Mouse (Mus musculus) small intestine, adult 2 months (tissue): ENCODE data around the gene Rtn4r. TPM values are rescaled to one million over a fixed set of nuclear protein-coding genes. Genes with fewer than 3 reads are reported as not detected.

Experiments used
- H3K27ac ChIP-seq: fragments of 200-500 bp; 2 replicates; pipeline ENCODE4 v1.5.1; 2012; ENCODE audit warnings: low read depth, low read length, control low read depth, inconsistent platforms; ENCODE audit not compliant: insufficient read depth
- H3K27me3 ChIP-seq: fragments of 200-500 bp; 2 replicates; pipeline ENCODE4 v1.6.1; 2012; ENCODE audit warnings: mild to moderate bottlenecking, moderate library complexity, low read length, inconsistent platforms; ENCODE audit not compliant: control insufficient read depth, insufficient read depth
- H3K36me3 ChIP-seq: fragments of 200-500 bp; 2 replicates; pipeline ENCODE4 v1.6.1; 2012; ENCODE audit warnings: mild to moderate bottlenecking, low read length, control low read depth, inconsistent platforms; ENCODE audit not compliant: control insufficient read depth, insufficient read depth
- H3K4me1 ChIP-seq: fragments of 200-500 bp; 2 replicates; pipeline ENCODE4 v1.6.1; 2012; ENCODE audit warnings: low read length, inconsistent platforms, mixed read lengths; ENCODE audit not compliant: control insufficient read depth, insufficient read depth, insufficient read length
- H3K4me3 ChIP-seq: fragments of 200-500 bp; 2 replicates; pipeline ENCODE4 v1.5.1; 2012; ENCODE audit warnings: low read depth, mild to moderate bottlenecking, control low read depth, inconsistent platforms, low read length, moderate library complexity
- CTCF ChIP-seq: fragments of 200-500 bp; IDR thresholded peaks from 2 replicates; pipeline ENCODE4 v1.5.1; 2012; ENCODE audit warnings: low read depth, mild to moderate bottlenecking, control low read depth, inconsistent platforms, low read length, moderate library complexity, mixed read lengths; ENCODE audit not compliant: insufficient replicate concordance, insufficient read length; ENCODE audit errors: extremely low read depth
- POLR2A ChIP-seq: fragments of 200-500 bp; IDR thresholded peaks from 2 replicates; pipeline ENCODE4 v1.6.1; 2012; ENCODE audit warnings: low read depth, mild to moderate bottlenecking, control low read depth, inconsistent platforms, low read length, moderate library complexity
- WGBS: fragments of 180-500 bp; shearing (Covaris S2); methylation state at CpG from one replicate; pipeline ENCODE4 v1.1.7; 2018; 5-methylcytosine and 5-hydroxymethylcytosine counted together
- polyA plus RNA-seq: library from polyadenylated mRNA; depleted of rRNA; stranded (reverse); fragments of >200 nt; gene quantifications from 2 replicates; pipeline ENCODE4 v1.2.3, GENCODE M21; 2012

The Rtn4r gene
- polyA plus RNA-seq, 1 experiment = 21.9 TPM

- WGBS = 57% methylated on average over 7 of the region's 7 CpGs
- Histone ChIP-seq H3K4me3 (no peak overlapping the region), H3K4me1 (no peaks in the 10 kb centered on the region), H3K27me3 (no peaks in the 10 kb centered on the region), H3K36me3 (no peaks in the 10 kb centered on the region), H3K27ac (no peak overlapping the region)
- TF ChIP-seq POLR2A (no peak), CTCF (no peak)
Measured at GRCm38 (mm10) chr16:18136015-18136414, 8.6 kb downstream of the Rtn4r start.

- WGBS = 16% methylated on average over 8 of the region's 8 CpGs
- no peaks in the 10 kb centered on the region for H3K36me3 ChIP-seq
Measured at GRCm38 (mm10) chr16:18144201-18144600, 16.8 kb downstream of the Rtn4r start.

GRCm38 (mm10) chr16:18145341-18145867 is 18.0 kb downstream of the Rtn4r start:
- Histone ChIP-seq H3K4me1 (no peaks in the 10 kb centered on the region), H3K27ac (no peak overlapping the region), H3K4me3 (no peak overlapping the region), H3K27me3 (no peaks in the 10 kb centered on the region), H3K36me3 (no peaks in the 10 kb centered on the region)
- WGBS = 80% methylated on average over 5 of the region's 6 CpGs
- TF ChIP-seq POLR2A (no peak), CTCF (no peak)

More at GRCm38 (mm10) chr16:18144201-18144600, 16.8 kb downstream of the Rtn4r start:
- no peak for TF ChIP-seq POLR2A
- TF ChIP-seq CTCF = no peak
- Histone ChIP-seq H3K4me1 (no peaks in the 10 kb centered on the region), H3K27me3 (no peaks in the 10 kb centered on the region), H3K27ac (no peak overlapping the region), H3K4me3 (no peak overlapping the region)

GRCm38 (mm10) chr16:18148208-18148876 is 20.9 kb downstream of the Rtn4r start:
- H3K27me3 ChIP-seq = no peaks in the 10 kb centered on the region
- no peaks in the 10 kb centered on the region for H3K36me3 ChIP-seq
- H3K27ac ChIP-seq = no peak overlapping the region
- H3K4me3 ChIP-seq = no peak overlapping the region
- H3K4me1 ChIP-seq = no peaks in the 10 kb centered on the region
- 81% methylated on average over 6 of the region's 6 CpGs for WGBS
- no peak for TF ChIP-seq CTCF
- no peak for TF ChIP-seq POLR2A

- no peaks in the 10 kb centered on the region for H3K27me3 ChIP-seq
- TF ChIP-seq POLR2A (no peak), CTCF (no peak)
- H3K27ac ChIP-seq = no peak overlapping the region
- no peak overlapping the region for H3K4me3 ChIP-seq
- H3K4me1 ChIP-seq = no peaks in the 10 kb centered on the region
- no peaks in the 10 kb centered on the region for H3K36me3 ChIP-seq
- 84% methylated on average over 6 of the region's 6 CpGs for WGBS
Measured at GRCm38 (mm10) chr16:18149205-18149604, 21.8 kb downstream of the Rtn4r start.

GRCm38 (mm10) chr16:18152189-18152588 is 24.7 kb downstream of the Rtn4r start:
- H3K36me3 ChIP-seq = no peaks in the 10 kb centered on the region
- H3K4me1 ChIP-seq = no peaks in the 10 kb centered on the region
- TF ChIP-seq POLR2A = no peak
- 91% methylated on average over 12 of the region's 12 CpGs for WGBS
- no peak overlapping the region for H3K4me3 ChIP-seq
- H3K27ac ChIP-seq = no peak overlapping the region
- H3K27me3 ChIP-seq = no peaks in the 10 kb centered on the region

GRCm38 (mm10) chr16:18152769-18153445 is 25.5 kb downstream of the Rtn4r start:
- Histone ChIP-seq H3K36me3 (no peaks in the 10 kb centered on the region), H3K27me3 (no peaks in the 10 kb centered on the region), H3K4me3 (no peak overlapping the region), H3K27ac (no peak overlapping the region), H3K4me1 (no peaks in the 10 kb centered on the region)
- TF ChIP-seq CTCF (no peak), POLR2A (no peak)
- WGBS = 89% methylated on average over 9 of the region's 9 CpGs
